Mouse (Mus musculus) neural tube, embryonic 10.5 days (tissue): ENCODE results near the gene Myo7a.

Source experiments
- DNase-seq: peaks from one replicate; pipeline ENCODE4 v3.0.0-alpha.2; 2017; ENCODE audit warnings: low spot score; ENCODE audit errors: extremely low spot score

Myo7a gene

DNA sequence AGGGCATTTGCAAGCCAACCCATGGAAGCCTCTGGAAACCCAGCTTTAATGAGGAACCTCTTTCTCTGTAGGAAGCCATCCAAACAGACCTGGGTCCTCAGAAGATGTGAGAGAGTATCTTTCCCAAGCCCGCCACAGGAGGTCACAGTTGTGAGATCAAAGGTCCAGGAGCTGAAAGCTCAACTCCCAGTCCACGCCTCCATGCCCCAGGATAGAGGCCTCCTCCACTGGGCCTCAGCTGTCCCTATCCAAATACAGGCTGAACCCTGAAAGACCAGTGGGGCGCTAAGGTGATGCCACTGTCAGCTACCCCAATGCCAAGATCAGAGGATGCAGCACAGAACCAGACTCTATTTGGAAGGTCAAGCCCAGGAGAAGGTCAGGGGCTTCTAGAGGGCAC lies 23.3 kb upstream of the Myo7a start:
- no peak for DNase-seq

- DNase-seq: no peak
Observed at GRCm38 (mm10) chr7:98142247-98142646, 22.9 kb upstream of the Myo7a start.

- DNase-seq: no peak
Observed at GRCm38 (mm10) chr7:98141206-98141605, 21.9 kb upstream of the Myo7a start.

GRCm38 (mm10) chr7:98140597-98140996 lies 21.3 kb upstream of the Myo7a start:
- DNase-seq: no peak

DNA sequence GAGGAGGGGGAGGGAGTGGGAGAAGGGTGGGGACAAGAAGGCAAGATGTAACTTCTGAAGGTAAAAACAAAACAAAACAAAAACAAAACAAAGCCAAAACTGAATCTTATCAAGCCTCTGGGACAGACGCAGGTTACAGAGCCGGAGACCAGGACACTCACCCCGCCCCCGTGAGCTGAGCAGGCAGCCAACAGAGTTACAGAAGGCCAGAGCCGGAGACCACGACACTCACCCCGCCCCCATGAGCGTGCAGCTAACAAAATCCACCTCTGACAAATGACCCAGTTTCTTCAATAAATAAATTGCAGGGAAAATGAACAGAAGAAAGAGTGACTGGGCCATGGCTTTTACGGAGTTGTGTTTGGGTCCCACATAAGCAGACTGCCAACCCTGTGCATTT lies 19.9 kb upstream of the Myo7a start:
- DNase-seq: no peak

DNA sequence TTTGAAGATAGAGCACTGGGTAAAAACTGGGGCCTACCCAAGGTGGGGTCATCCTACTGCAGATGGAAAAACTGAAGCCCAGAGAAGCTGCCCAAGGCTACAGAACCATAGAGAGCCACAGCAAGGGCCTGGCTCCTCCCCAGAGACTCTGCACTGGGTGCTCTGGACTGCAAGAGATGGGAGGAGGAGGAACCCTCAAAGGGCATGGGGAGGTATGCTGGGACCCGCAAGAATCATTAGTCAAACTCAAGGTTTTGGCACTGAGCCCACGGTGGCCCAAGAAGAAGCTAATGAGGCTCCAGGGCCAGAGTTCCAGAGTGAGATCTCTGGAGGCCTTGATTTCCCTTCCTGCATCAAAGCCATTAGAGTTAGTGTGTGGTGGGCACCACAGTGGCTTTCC lies 18.7 kb upstream of the Myo7a start:
- no peak for DNase-seq

DNA sequence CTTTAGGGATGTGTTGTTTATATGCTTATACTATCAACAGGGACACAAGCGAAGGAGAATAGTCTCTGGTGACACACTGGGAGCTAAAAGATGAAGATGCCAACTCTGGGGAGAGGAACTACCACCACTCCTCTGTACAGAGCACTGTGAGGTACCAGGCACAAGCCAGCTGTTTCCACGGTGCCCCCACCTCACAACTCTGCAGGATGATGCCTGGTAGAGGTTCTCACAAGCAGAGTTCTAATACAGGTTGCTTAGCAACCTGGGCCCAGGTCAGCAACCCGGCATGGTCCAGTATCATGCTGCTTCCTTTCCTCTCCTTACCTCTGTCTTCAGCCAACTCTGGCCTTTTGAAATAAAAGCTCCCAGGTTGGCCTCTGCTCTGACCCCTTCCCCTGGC lies 18.3 kb upstream of the Myo7a start:
- DNase-seq: no peak

DNA sequence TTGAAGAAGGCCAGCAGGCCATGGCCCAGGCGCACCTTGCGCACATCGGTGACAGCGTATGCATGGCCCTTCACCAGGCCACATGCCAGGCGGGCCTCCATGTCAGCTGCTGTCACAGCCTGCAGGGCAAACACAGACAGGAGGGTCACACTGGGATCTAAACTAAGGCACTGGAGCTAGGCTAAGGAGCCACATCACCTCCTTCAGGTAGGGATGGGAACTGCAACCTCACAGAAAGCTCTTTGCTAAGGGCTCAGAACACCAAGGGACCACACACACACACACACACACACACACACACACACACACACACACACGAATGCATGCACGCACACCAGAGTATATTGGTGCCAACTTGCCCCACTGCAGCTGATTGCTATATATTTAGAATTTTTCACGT lies 12.4 kb upstream of the Myo7a start:
- no peak for DNase-seq

GRCm38 (mm10) chr7:98125473-98125872 lies 6.1 kb upstream of the Myo7a start:
- no peak for DNase-seq

DNA sequence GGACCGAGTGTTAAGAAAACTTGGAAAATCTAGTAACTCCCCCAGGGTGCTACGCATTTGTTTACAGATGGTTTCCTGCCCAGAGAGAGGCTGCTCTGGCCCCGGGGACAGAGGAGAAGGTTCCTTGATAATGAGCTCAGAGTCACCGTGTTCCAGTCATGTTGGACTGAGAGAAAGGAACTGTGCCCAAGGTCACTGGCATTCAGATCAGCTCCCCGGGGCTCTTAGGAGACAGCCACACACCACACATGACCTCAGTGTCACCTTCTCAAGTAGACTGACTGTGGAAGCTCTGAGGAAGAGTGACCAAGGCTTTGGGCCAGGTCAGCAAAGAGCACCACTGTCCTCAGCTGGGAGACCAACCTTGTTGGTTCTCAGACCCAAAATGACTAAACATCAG lies 5.4 kb upstream of the Myo7a start:
- DNase-seq: no peak

DNA sequence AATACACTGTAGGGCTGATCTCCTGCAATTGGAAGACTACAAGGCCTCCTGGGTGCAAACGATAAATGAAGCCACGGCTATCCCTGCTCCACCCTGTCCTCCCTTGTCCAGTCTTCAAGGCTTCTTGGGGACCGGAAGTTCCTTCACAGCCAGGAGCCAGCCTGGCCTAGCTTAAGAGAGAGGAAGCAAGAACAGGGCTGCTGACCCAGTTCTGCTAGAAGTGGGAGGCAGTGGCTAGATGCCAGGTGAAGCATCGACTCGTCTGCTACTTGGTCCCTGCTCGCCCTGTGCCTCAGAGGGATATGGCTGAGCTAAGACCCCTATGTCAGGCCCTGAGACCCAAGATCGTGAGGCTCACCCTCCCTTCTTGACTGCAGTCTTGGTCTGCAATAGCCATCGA lies 2.3 kb upstream of the Myo7a start:
- DNase-seq: no peak

- DNase-seq: no peak
Observed at GRCm38 (mm10) chr7:98121241-98121640, 1.9 kb upstream of the Myo7a start.

DNA sequence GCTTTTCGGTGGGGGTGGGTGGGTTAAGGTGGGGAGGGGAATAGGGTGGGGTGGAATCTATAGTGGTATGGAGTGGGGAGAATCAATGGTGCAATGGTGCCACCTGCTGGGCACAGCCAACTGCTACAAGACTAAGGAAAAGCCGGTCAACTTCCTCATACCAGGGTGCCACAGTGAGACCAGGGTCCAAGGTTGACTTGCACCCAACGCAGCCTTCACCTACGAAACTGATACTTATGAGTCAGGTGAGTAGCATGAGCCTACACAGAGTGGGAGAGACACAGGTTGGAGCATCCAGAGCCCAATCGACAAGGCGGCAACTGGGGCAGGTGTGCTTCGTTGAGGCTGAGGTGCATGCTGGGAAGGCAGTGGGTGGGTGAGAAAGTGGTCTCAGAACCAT lies 1.0 kb upstream of the Myo7a start:
- DNase-seq: peak; percentile 80

DNA sequence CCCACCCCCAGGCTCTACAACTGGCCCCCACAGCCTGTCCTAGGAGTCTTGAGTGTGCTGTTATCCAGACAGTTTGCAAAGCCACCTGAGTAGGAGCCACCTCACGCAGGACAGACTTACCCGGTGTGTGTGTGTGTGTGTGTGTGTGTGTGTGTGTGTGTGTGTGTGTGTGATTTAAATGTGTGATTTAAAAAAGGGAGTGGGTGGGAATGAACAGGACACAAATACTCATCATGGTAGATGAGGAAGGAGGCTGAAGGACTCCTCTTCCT lies 573 bp upstream of the Myo7a start:
- DNase-seq: no peak

DNA sequence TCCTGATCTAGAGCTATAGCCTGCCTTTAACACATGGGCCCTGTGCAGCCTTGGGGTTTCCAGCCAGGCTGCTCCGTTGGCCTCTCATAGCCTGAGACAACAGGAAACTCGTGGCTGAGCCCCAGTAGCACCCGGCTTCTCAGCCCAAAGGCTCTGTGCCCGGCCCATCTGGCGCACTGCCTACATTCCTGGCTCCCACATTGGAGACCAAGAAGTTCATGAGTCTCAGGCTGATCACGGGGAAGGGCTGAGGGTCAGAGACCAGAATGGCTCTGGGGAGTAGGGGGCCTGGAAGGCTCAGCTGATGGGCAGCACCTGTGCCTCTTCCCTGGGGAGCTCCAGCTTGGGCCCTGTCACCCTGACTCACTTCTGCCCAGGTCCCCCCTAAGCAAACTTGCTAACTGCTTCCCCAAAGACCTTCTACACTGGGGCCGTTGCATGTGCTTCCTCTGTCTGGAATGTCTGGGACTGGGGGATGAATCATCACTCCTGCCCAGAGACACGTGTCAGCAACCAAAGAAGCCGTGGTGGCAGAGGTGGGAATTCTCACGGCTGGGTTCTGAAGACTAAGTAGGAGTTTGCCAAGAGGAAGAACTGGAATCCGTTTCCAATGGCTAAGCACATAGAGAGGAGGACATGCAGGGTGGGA lies 2.2 kb downstream of the Myo7a start:
- no peak for DNase-seq

DNA sequence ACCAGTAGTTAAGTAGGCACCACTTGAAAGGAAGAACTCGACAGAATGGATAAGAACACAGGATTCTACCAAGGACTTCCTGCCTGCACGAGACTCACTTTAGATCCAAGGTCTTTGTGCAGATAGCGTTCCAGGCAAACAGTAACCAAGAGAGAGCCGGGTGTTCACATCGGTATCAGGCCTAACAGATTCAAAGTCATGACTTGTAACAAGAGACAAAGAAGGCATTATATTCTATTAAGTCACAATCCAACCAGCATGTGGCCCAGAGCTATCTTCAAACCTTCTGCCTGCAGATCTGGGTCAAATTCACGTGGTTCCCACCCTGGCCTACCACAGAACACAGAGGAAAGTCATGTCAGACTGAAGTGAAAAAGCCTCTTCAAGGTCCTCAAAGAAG lies 4.7 kb downstream of the Myo7a start:
- DNase-seq: no peak

GRCm38 (mm10) chr7:98111233-98111632 lies 8.1 kb downstream of the Myo7a start:
- DNase-seq: peak; percentile 37

DNA sequence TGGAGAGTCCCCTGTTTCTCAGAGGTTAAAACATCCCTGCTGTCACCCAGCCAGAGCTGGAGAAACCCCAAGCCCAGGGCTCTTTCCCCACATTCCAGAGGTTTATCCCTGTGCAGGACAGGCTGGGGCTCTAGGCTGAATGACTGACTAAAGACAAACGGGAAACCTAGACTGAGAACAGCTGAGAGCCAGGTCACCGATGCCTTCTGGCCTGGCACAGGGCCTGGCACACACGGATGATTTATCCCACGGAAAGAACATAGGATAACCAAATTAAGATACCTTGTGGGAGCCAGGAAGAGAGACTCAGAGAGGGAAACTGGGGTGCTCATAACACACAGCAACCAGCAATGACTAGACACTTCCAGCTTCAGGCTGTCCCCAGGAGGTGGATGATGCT lies 9.6 kb downstream of the Myo7a start:
- no peak for DNase-seq

GRCm38 (mm10) chr7:98108636-98109430 lies 10.5 kb downstream of the Myo7a start:
- no peak for DNase-seq

DNA sequence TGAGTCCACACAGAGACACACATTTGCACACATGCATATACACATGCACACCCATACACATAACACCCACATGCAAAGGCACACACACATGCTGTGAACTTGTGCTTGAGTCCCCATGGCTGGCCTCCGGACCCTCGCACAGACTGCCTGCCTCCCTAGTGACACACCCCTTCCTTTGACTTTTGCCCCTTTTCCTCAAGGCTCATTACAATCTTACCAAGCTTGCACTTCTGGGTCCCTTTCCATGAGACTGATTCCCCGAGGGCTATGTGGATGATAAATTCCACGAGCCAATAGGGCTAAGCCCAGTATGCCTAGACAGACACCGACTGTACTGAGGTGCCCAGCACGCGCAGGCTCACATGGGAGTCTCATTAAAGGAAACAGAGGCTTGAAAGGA lies 13.1 kb downstream of the Myo7a start:
- DNase-seq: no peak

- no peak for DNase-seq
Observed at GRCm38 (mm10) chr7:98104481-98105435, 14.6 kb downstream of the Myo7a start.

DNA sequence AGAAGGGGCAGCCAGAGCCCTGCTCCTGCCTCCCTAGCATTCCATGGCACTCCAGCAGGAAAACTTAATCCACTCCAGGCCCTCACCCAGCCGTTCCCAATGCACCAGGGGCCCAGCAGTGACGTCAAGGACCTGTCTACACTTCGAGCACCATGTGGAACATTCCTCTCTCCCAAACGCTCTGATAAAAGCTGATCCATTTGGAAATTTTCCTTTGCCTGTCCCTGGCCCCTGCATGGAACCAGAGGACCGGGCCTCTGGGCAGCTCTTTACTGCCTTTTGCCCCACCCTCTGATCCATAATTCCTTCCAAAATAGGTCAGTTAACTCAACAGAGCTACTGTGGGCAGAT lies 15.4 kb downstream of the Myo7a start:
- DNase-seq: no peak
